Mouse (Mus musculus): ENCODE data around the gene Slc36a4.
A peak's percentile ranks its signal among the peaks of the same experiment; 100 is the strongest.

Gene Slc36a4

DNA sequence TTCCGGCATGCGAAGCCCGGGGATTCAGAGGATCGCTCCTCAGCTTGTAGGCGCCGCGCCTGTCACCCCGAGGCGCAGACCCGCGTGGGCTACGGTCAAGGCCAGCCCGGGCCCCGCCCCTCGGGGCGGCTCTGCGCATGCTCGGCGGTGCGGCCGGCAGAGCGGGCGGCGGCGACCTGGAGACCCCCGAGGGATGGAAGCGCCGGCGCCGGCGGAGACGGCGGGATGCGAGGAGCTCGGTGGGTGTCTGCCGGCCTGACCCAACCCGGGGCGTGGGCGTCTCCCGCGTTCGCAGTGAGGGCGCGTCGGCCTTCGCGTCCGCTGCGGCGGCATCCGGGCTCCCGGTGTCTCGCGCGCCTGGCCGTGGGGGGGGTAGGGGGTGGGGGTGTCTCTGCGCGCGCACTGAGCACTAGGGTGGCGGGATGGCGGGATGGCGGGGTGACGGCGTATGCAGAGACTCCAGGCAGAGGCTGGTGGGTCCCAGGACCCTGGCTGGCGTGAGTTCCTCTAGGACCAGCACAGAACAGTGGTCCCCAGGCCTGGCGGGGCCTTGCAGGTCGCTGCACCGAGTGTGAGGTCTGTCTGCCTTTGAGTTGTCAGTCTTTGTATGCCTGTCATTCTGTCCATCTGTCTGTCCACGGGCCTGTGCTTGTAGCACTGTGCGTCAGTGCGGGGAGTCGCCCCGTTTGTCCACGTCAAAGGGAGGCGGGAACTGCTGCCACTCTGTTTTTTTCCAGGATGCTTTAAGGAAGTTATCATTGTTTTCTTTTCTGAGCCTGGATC lies at the start of gene Slc36a4:
Slc36a4 (plus strand) TSS at position 140 of the 783 bp plus-strand sequence.
- peak; percentile 78 for DNase-seq (ENCODE audit: low read depth)

DNA sequence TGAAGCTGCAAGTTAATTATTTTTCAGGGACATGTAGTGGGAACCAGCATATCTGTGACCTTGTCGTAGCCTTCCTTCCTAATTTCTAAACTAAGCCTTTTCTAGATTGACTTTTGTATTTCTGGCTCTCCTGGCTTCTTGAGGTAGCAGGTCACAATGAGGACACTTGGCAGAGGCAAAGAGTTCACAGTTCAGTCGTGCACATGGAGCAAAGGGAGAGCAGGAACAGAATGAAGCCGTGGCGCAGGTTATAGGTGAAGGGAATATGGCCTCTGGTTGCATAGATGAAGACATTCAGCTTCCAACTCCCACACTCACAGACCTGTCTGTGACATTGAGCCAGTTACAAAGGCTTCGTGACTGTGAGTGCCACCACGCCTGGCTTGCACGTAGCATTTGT lies 44.9 kb upstream of the Slc36a4 start:
- DNase-seq (ENCODE audit: low read depth) = no peak

DNA sequence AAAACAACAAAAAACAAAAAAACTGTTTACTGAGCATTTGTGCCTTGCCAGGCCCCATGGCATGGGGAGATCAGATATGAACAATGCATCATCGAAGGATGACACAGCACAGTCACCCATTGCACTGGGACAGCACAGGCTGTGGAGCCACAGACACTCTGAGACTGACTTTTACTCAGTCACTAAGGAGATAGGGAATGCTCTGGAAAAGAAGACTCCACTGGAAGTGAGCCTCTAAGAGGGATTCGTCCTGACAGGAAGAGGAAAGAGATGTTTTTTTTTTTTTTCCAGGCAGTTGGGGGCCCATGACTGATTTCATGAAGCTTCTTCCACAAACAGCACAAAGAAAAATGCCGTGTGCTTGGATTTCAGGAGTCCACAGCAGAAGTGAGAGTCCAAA lies 40.1 kb upstream of the Slc36a4 start:
- DNase-seq (ENCODE audit: low read depth) = no peak

DNA sequence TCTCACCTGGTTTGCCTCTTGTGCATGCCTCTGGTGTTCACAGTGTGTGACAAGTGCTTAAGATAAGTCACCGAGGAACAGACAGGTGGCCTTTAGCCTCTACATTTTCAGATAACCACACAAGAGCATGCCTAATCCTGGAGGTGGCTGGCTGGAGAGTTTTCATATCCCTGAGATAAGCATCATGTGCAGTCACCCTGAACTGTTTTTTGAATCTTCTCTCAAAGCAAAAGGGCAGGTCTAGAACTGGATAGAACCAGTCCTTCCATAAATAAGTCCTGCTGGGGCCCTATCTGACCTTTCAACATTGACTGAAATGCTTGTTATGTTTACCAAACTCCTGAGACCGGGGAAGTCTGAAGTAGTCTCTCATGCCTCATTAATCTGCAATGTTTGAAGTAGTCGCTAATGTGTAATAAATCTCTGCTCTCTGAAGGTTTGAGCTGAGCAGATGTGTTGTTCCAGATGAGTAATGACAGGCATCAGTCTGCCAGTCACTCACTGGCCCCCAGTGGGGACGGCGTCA lies 39.5 kb upstream of the Slc36a4 start:
- no peak for DNase-seq (ENCODE audit: low read depth)

DNA sequence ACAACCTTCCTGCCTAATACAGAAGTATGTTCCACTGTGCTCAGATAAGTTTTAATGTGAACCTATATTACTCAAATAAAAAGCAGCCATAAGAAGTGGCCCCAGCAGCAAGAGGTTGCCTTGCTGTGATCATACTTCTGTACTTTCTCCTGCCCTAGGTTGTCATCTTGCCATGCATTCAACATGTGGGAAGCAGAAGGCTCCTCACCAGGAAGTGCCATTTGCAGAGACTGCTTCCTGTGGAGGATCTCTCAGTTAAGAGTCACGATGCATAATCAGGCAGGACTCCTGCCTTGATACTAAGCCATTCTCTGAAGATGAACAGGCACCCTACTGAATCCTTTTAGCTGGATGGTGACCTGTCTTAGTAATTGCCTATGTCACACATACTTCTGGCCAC lies 37.3 kb upstream of the Slc36a4 start:
- DNase-seq (ENCODE audit: low read depth) = no peak

DNA sequence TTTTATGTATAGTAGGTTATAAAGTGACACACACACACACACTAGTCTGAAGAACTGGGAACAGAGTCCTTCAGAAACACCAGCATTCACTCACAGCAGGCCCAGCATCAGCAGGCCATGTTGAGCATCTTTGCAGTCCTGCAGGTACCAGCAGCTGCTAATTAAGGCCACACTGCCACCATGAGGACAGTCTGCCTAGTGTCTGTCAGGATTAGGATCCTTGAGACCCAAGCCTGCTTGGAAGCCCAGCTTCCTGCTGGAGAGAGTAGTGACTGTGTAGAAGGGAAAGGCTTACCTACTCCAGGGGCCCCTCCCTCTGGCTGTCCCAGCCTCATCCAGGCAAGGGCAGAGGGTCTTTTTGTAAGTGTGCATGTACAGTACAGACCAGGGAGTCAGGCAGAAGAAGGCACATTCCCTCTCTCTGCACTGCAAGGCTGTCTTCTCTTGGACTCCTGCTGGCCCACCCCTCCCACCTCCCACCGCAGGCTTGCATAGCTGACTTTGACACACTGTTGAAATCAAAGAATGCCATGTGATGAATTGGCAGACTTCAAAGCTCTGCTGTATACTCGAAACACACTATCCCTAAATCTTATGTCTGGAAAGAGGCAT lies 27.6 kb upstream of the Slc36a4 start:
- DNase-seq (ENCODE audit: low read depth) = peak; percentile 65

DNA sequence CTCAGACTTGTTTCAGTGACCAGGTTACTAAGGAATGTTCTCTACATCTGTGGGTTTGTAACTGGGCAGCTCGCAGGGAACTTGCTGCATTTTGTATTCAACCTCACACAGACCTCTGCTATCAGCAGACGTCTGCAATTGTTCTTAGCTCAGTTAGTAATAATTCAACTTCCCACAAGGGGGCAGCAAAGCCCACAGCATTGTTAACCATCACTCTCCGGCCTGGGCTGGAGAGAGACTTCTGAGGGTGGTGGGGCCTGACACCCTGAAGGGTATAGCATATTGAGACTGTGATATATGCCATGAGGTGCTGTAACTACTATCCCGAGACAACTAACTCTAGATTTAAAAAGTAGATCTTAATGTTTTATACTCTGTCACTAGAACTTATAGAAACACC lies 24.3 kb upstream of the Slc36a4 start:
- peak; percentile 84 for DNase-seq (ENCODE audit: low read depth)

DNA sequence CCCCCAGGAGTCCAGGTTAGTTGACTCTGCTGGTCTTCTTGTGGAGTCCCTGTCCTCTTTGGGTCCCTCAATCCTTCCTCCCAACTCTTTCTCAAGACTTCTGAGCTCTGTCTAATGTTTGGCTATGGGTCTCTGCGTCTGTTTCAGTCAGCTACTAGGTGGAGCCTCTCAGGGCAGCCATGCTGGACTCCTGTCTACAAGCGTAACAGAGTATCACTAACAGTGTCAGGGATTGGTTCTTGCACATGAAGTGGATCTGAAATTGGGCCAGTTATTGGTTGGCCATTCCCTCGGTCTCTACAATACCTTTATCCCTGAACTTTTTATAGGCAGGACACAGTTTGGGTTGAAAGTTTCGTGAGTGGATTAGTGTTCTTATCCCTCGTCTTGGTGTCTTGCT lies 22.2 kb upstream of the Slc36a4 start:
- DNase-seq (ENCODE audit: low read depth) = no peak

DNA sequence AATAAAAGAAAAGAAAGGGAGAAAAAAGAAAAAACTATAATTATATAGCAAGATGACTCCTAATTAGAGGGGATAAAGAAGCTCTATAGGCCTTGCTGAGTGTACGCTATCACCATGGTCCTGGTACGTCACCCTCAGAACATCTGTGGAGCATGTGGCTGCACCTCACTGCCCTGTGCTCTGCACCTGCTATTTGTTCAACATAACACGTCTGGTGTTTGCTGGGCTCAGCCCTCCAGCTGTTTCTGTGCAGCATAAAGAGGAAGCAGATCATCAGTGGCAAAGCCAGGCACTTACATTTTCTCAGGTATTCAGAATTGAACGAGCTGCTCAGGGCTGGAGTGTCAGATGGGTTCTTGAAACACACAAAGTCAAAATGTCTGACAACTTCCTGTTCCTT lies 15.7 kb upstream of the Slc36a4 start:
- no peak for DNase-seq (ENCODE audit: low read depth)

DNA sequence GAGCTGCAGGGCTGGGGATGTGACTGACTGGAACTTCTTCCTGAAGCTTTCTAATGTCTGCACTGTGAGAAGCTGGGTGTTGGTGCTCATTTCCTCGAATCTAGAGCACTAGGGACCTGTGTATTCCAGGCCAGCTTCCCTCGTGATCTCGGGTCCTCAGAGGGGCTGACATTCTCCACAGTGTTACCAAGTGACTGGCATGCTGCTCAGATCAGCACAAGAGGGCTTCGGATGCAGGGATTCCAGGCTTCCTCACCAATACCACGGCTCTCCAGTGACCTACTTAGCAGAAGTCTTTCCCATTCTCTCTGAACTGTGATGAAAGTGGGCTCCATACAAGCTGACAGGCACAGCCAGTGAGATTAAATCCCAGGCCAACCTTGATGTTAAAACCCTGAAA lies 14.5 kb upstream of the Slc36a4 start:
- DNase-seq (ENCODE audit: low read depth) = no peak

DNA sequence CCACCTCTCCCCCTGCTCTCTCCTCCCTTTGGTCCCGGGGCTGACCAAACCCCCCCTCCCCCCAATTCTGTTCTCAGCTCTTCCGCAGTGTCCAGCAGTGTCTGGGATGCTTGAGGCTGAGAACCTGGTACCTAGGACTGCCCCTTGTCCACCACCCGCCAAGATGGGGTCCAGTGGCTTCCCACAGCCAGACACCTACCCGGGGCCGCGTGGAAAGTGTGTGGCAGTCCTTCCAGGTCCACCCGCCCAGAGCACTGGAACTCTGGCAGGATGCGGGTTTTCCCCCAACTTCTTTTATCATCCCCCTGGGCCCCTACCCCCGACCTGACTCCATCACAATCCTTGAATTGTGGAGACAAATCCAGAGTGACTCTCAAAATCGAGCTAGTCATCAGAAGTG lies 3.8 kb upstream of the Slc36a4 start:
- DNase-seq (ENCODE audit: low read depth) = no peak

DNA sequence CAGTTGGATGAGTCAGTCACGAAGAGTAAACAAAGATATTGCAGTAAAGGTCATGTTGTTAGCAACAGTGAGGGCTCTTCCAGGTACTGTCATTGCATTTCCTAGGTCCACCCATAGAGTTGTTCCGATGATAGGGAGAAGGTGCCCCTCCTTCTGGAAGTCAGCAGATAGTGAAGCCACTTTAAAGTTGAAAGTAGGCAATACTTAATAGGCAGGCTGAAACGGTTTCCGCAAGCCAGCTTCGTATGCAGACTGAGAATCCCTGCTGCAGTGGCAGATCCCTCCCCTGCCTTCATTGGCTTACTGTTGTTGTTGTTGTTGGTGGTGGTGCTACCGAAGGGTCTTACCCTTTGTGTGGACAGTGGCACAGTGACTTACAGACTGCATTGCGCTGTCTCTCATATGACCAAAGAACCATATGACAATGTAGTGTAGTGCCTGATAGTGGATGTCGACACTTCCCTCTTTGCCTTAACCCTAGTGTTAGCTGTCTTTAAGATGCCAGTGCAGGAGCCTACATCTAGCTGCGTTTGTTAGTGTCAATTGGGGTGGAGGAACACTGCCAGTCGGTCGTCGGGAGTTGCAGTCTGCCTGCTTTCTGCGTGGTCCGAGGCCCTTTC lies 449 bp upstream of the Slc36a4 start:
- DNase-seq (ENCODE audit: low read depth) = peak; percentile 68

DNA sequence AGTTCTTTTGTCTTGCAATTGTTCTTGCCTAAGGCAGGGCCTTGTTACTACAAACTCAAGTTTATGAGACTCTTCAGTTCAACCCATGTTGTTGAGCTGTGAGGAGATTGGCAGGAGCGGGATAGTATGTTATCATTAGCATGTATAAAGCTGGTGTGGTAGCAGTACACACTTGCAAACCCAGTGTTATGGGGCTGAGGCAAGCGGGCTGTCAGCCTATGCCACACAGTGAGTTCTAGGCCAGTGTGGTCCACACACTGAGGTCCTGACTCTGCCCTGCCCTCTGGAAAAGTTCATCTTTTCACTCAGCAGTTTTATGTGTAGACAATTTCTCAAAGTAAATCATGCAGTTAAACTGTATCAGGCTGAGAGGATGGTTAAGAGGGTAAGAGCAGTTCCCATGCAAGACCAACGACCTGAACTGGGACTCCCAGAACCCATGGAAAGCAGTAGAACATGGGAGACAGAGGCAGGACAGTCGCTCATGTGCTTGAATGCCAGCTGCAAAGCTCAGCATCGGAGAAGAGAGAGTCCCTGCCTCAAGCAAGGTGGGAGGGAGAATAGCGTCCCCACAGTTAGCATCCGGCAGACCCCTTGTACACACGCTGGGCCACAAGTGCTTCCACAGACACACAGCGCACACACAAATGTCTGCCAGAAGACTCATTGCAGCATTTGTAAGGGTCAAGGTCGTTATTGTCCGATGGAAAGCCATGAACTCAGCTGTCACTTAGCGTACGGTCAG lies 1.5 kb downstream of the Slc36a4 start:
- no peak for DNase-seq (ENCODE audit: low read depth)

DNA sequence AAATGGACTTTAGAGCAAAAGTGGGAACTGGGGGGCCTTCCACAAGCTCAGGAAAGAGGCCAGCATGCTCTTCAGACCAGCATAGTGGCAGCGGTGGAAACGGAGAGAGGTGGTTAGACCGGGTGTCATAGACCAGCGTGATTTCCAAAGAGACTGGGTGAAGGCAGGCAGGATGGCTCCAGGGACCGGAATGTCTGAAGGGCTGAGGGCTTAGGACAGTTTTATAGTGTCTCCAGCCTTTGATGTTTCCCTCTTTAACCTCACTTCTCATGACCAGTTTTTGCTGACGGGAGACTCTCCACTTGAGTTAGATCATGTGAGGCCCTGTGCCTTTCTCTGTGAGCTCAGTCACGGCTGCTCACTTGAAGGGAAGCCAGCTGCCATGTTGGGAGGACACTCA lies 2.1 kb downstream of the Slc36a4 start:
- DNase-seq (ENCODE audit: low read depth) = no peak

DNA sequence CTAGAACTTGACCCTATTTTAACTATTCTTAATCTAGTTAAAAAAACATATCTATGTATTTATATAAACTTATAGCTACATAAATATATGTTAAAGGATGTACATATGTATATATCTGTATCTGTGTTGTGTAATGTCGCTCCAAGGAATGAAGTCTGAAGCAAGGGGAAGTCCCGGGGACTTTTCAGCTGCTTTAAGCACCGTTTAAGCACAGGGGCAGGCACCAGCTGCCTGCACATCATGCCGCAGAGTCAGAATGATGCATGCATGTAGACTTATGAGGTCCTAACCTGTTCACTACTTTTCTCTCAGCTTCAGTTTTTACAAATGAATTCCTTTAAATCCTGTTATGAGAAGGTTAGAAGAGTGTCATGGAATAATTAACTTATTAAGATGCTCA lies 5.3 kb downstream of the Slc36a4 start:
- peak; percentile 55 for DNase-seq (ENCODE audit: low read depth)

DNA sequence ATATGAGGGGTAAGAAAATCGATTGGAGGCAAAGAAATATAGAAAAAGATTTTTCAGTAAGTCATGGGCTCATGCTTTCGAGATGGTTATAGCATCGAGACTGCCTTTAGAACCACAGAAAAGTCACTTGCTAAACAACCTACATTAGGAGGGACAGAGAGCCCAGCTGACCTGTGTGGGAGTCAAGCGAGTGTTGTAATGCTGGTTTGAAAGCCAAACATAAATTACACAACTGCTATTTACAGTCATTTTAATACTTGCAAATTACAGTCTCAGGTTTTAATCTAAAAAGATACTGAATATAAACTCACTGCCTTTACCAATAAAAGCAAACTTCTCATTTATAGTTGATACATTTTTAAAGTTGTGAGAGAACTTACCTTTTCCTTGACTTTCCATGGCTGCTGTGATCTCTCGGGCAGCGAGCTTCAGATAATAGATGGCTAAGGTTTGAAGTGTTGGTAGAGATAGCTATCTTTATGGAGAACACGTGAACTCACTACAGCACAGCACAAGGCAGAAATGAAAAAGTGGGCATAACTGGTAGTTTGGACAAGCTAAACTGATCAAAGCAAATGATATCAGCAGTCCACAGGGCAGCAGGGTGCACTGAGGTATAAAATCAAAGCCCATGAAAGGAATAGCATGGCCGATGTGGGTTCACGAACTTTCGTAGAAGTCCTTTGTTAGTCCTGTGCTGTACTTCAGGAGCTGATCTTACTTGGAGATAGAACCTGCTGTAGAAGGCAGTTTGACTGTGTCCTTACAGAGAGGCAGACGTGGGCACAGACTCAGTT lies 5.9 kb downstream of the Slc36a4 start:
- no peak for DNase-seq (ENCODE audit: low read depth)

DNA sequence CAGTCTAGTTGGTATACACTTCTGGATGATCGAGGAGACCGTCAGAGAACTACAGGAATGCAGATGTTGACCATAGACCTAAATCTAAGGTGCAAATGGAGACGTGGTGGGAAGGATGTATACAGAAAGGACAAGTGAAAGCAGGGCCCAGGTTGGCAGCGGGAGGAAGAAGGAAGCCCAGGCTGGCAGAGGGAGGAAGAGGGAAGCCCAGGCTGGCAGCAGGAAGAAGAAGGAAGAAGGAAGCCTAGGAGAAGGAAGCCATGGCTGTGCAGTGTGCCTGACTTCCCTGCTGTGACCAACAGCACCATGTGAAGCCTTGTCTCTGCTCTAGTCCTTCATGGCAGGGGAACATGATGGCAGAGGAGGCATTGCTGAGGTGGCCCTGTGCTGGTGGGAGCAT lies 7.8 kb downstream of the Slc36a4 start:
- DNase-seq (ENCODE audit: low read depth) = no peak

DNA sequence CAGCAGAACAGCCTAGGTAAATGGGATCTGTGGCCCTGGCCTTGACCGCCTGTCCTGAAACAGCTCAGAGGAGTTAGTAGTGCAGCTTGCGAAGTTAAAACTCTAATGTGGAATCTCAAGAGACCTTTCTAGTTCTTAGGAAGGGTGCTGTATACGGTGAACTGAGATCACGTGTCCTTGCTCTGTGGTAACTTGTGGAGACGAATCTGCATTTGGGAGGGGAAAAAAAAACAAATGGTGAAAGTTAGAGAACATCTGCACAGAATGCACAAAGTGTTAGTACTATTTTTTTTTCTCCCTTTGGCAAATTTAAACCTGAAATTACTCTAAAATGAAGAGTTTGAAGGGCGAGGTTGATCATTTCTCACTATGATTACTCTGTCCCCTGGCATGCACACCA lies 8.8 kb downstream of the Slc36a4 start:
- DNase-seq (ENCODE audit: low read depth) = no peak

DNA sequence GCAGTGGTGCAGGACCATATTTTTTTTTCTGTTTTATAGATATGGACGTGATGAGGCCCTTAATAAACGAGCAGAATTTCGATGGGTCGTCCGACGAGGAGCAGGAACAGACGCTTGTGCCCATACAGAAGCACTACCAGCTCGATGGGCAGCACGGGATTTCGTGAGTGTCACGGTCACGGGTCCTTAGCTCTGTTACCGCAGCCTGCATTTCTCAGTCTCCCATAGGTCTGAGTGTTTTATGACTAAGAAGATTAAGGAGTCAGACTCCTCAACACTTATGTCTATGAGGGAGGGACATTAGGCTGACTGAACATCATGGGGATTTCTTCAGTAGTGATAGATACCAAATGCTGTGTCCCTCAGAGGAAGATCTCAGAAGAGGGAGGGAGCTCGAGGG lies 10.1 kb downstream of the Slc36a4 start:
- DNase-seq (ENCODE audit: low read depth) = no peak

DNA sequence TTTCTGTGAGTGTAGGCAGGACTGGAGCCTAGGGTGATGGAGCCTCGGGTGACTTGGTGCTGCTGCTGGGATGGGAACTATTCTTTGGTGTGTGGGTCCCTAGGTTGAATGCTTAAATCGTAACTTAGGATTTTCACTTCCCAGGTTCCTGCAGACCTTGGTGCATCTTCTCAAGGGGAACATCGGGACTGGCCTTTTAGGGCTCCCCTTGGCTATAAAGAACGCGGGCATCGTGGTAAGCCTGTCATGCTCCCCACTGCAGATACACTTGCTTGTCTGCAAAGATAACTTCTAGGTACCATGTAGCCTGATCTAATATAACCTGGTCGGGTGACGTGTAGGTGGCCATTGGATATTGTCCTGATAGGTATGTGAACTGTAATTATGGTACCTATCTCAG lies 11.0 kb downstream of the Slc36a4 start:
- no peak for DNase-seq (ENCODE audit: low read depth)

DNA sequence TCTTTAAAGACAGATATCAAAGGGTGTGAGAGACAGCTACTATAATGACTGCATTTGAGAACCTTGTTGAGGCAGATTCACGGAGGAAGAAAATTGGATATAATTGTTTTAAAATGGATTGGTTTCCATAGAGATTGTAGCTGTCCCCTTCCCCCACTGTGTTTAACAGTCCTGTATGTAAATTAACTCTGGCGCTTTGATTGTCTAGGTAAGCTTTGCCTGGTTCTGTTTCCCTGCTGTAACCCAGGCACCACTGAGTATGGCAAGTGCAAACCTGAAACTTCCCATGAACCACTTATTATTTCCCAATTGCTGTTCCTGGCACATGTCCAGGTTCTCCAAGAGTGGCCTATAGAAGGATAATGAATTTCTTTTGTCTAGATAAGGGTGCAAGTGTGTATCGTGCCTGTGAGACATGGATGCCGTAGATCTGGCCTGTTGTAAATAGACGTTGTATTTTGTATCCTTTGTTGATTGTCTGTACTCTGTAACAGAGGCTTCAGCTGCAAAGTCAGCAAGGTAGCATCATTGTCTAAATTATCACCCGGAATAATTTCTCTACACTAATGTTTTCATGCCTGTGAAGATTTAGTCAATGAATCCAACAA lies 11.8 kb downstream of the Slc36a4 start:
- no peak for DNase-seq (ENCODE audit: low read depth)
